Mouse (Mus musculus): ENCODE results near the gene Fam180a.
"Not testable (repeated sequence)": the region's sequence is repeated elsewhere in the genome, so short reads cannot be mapped to it uniquely, and the experiment has no call there.

The Fam180a gene

GRCm38 (mm10) chr6:35326111-35326515, at the start of gene Fam180a:
Gene Fam180a (minus strand): TSS chr6:35326141.
- no peak for DNase-seq (ENCODE audit: low spot score)

GRCm38 (mm10) chr6:35374052-35374451, 48.1 kb upstream of the Fam180a start:
- DNase-seq (ENCODE audit: low spot score), result no peak

GRCm38 (mm10) chr6:35370356-35370755, 44.4 kb upstream of the Fam180a start:
- DNase-seq (ENCODE audit: low spot score), result no peak

- DNase-seq (ENCODE audit: low spot score), result not testable (repeated sequence)
Measured at GRCm38 (mm10) chr6:35369578-35370282, 43.8 kb upstream of the Fam180a start.

- DNase-seq (ENCODE audit: low spot score), result no peak
Measured at GRCm38 (mm10) chr6:35362596-35362995, 36.7 kb upstream of the Fam180a start.

GRCm38 (mm10) chr6:35355320-35355719, 29.4 kb upstream of the Fam180a start:
- no peak for DNase-seq (ENCODE audit: low spot score)

- no peak for DNase-seq (ENCODE audit: low spot score)
Measured at GRCm38 (mm10) chr6:35354622-35354998, 28.7 kb upstream of the Fam180a start.

GRCm38 (mm10) chr6:35353846-35354621, 28.1 kb upstream of the Fam180a start:
- DNase-seq (ENCODE audit: low spot score), result no peak

GRCm38 (mm10) chr6:35353416-35353815, 27.5 kb upstream of the Fam180a start:
- DNase-seq (ENCODE audit: low spot score), result no peak

GRCm38 (mm10) chr6:35352867-35353266, 26.9 kb upstream of the Fam180a start:
- no peak for DNase-seq (ENCODE audit: low spot score)

- no peak for DNase-seq (ENCODE audit: low spot score)
Measured at GRCm38 (mm10) chr6:35351826-35352225, 25.9 kb upstream of the Fam180a start.

GRCm38 (mm10) chr6:35349784-35350183, 23.8 kb upstream of the Fam180a start:
- no peak for DNase-seq (ENCODE audit: low spot score)

- DNase-seq (ENCODE audit: low spot score), result no peak
Measured at GRCm38 (mm10) chr6:35338640-35339039, 12.7 kb upstream of the Fam180a start.

GRCm38 (mm10) chr6:35337836-35338235, 11.9 kb upstream of the Fam180a start:
- no peak for DNase-seq (ENCODE audit: low spot score)

- DNase-seq (ENCODE audit: low spot score), result no peak
Measured at GRCm38 (mm10) chr6:35335452-35335851, 9.5 kb upstream of the Fam180a start.

- DNase-seq (ENCODE audit: low spot score), result peak; percentile 10
Measured at GRCm38 (mm10) chr6:35334278-35334677, 8.3 kb upstream of the Fam180a start.

GRCm38 (mm10) chr6:35333632-35334031, 7.7 kb upstream of the Fam180a start:
- no peak for DNase-seq (ENCODE audit: low spot score)

- DNase-seq (ENCODE audit: low spot score), result no peak
Measured at GRCm38 (mm10) chr6:35330834-35331233, 4.9 kb upstream of the Fam180a start.

GRCm38 (mm10) chr6:35329956-35330355, 4.0 kb upstream of the Fam180a start:
- DNase-seq (ENCODE audit: low spot score), result no peak

- no peak for DNase-seq (ENCODE audit: low spot score)
Measured at GRCm38 (mm10) chr6:35324306-35324705, 1.6 kb downstream of the Fam180a start.

GRCm38 (mm10) chr6:35323046-35323445, 2.9 kb downstream of the Fam180a start:
- DNase-seq (ENCODE audit: low spot score), result no peak

- DNase-seq (ENCODE audit: low spot score), result no peak
Measured at GRCm38 (mm10) chr6:35321105-35321504, 4.8 kb downstream of the Fam180a start.

- no peak for DNase-seq (ENCODE audit: low spot score)
Measured at GRCm38 (mm10) chr6:35319850-35320249, 6.1 kb downstream of the Fam180a start.

Data from c-Kit-positive CD71-positive TER-119-positive erythroid progenitor cells, embryonic 14.5 days (primary cell).